Mouse (Mus musculus) liver, embryonic 15.5 days (tissue): ENCODE results near the gene Amn1. TPM values are rescaled to one million over a fixed set of nuclear protein-coding genes. Genes with fewer than 3 reads are reported as not detected.

ENCODE experiments used
- ATAC-seq: fragments of 200-750 bp; cut with Nextera tagmentation; 2 replicates; pipeline ENCODE4 v1.8.0; 2017; ENCODE audit warnings: moderate number of reproducible peaks, mild to moderate bottlenecking, moderate library complexity; ENCODE audit not compliant: insufficient read depth
- H3K27ac ChIP-seq: fragments of 300-500 bp; sonication (generic); replicated peaks from 2 replicates; pipeline ENCODE4 v1.5.1; 2015; ENCODE audit warnings: mild to moderate bottlenecking, inconsistent platforms
- H3K27me3 ChIP-seq: fragments of 300-500 bp; sonication (generic); 2 replicates; pipeline ENCODE4 v1.6.1; 2015; ENCODE audit warnings: mild to moderate bottlenecking, inconsistent platforms
- H3K36me3 ChIP-seq: fragments of 300-500 bp; sonication (generic); replicated peaks from 2 replicates; pipeline ENCODE4 v1.6.1; 2015; ENCODE audit warnings: moderate library complexity, mild to moderate bottlenecking, inconsistent platforms
- H3K4me1 ChIP-seq: fragments of 300-500 bp; sonication (generic); replicated peaks from 2 replicates; pipeline ENCODE4 v1.6.1; 2015; ENCODE audit warnings: inconsistent platforms
- H3K4me2 ChIP-seq: fragments of 300-500 bp; sonication (generic); 2 replicates; pipeline ENCODE4 v1.6.1; 2015; ENCODE audit warnings: moderate library complexity, mild to moderate bottlenecking, inconsistent platforms
- H3K4me3 ChIP-seq: fragments of 300-500 bp; sonication (generic); replicated peaks from 2 replicates; pipeline ENCODE4 v1.5.1; 2015; ENCODE audit warnings: mild to moderate bottlenecking, inconsistent platforms
- H3K9ac ChIP-seq: fragments of 300-500 bp; sonication (generic); 2 replicates; pipeline ENCODE4 v1.6.1; 2015; ENCODE audit warnings: moderate library complexity, mild to moderate bottlenecking, inconsistent platforms
- H3K9me3 ChIP-seq: fragments of 300-500 bp; sonication (generic); replicated peaks from 2 replicates; pipeline ENCODE4 v1.6.1; 2016; ENCODE audit warnings: inconsistent platforms
- WGBS: fragments of 180-500 bp; shearing (Covaris S2); methylation state at CpG from one replicate; pipeline ENCODE4 v1.1.7; 2015; ENCODE audit warnings: mixed read lengths; ENCODE audit not compliant: insufficient replicate concordance; 5-methylcytosine and 5-hydroxymethylcytosine counted together
- polyA plus RNA-seq: library from polyadenylated mRNA; unstranded; fragments of >200 nt; fragmentation: Nextera tagmentation; extraction: Ambion mirVana; gene quantifications from 2 replicates; pipeline ENCODE4 v1.2.1, GENCODE M21; 2015

The Amn1 gene
- polyA plus RNA-seq, 1 experiment from 2014 or later = 5.6 TPM

DNA sequence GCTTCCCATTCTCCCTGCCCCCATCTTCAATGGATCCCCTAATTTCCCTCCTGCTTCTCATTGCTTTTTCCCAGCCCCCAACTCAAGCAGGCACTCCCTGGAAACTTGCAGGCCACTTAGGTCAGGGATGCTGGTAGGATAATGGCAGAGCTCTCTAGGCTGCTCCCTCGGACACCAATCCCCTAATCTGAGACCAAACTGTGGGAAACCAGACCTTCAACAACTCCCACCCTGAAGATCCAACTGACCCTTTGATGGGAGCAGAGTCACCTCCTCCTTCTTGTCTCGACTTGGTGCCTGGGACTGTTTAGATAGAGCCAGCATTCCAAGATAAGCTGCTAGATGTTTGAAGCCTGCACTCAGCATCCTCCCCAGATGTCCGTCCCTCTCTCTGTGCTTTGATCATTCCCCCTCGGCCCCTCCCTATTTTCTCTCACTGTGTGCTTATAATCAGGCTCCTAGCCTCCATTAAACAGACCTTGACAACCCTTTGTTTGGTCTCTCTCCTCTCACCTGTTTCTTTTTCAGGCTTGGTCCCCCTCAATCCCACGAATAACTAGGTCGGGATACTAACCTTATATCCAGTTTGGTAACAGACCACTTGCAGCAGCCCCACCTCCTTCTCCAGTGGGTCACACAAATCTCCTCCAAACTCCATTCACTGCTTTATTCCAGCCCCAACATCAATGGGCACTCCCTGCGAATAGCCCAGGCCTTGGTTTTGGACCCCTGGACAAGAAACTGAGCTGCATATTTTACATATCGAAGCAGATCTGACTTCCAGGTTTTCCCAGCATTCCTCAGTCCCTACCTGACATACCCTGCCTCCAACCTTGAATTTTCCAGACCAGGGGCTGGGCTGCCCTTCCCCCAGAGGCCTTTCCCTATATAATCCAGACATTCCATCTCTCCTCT is 34.1 kb downstream of the Amn1 start:
- Histone ChIP-seq H3K4me2 (no peak overlapping the region), H3K36me3 (no peaks in the 10 kb centered on the region), H3K9me3 (no peaks in the 10 kb centered on the region), H3K27ac (no peak overlapping the region), H3K9ac (no peak overlapping the region), H3K4me3 (no peak overlapping the region), H3K4me1 (peaks cover 19% of the 10 kb centered on the region), H3K27me3 (no peaks in the 10 kb centered on the region)
- ATAC-seq = no peak
- WGBS = 36% methylated on average over 8 of the region's 8 CpGs

DNA sequence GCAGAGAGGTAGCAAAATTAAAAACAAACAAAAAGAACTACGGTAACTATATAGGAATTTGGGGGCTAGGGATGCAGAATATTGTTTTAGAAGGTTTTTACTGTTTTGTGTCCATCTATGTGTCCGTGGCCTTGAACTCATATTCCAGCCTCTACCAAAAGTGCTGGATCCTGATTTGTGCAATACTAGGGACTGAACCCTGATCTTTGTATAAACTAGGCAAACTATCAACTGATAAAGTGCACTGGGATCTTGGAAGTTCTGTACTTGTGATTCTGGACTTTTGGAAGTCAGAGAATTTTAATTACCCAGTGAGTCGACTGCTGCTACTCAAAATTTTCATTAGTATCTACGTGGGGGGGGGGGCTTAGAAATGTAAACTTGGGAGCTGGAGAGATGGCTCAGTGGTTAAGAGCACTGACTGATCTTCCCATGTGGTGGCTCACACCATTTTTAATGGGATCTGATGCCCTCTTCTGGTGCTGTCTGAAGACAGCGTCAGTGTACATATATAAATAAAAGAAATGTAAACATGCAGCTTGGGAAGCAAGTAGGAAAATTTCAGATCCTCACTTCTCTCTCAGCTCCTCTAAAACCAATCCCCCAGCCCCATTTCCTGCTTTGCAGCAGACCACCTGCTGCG is 34.9 kb downstream of the Amn1 start:
- Histone ChIP-seq H3K9ac (no peak overlapping the region), H3K4me1 (peaks cover 19% of the 10 kb centered on the region), H3K4me3 (no peak overlapping the region), H3K36me3 (no peaks in the 10 kb centered on the region), H3K9me3 (no peaks in the 10 kb centered on the region), H3K27me3 (no peaks in the 10 kb centered on the region), H3K4me2 (no peak overlapping the region), H3K27ac (no peak overlapping the region)
- ATAC-seq = no peak
- 43% methylated on average over 6 of the region's 6 CpGs for WGBS

GRCm38 (mm10) chr6:149152119-149152518 is 36.4 kb downstream of the Amn1 start:
- H3K4me2 ChIP-seq = no peak overlapping the region
- H3K36me3 ChIP-seq = no peaks in the 10 kb centered on the region
- no peak for ATAC-seq
- 71% methylated on average over 2 of the region's 2 CpGs for WGBS
- no peaks in the 10 kb centered on the region for H3K9me3 ChIP-seq
- H3K27me3 ChIP-seq = no peaks in the 10 kb centered on the region
- H3K4me1 ChIP-seq = peaks cover 19% of the 10 kb centered on the region
- no peak overlapping the region for H3K4me3 ChIP-seq
- H3K27ac ChIP-seq = no peak overlapping the region
- H3K9ac ChIP-seq = no peak overlapping the region

DNA sequence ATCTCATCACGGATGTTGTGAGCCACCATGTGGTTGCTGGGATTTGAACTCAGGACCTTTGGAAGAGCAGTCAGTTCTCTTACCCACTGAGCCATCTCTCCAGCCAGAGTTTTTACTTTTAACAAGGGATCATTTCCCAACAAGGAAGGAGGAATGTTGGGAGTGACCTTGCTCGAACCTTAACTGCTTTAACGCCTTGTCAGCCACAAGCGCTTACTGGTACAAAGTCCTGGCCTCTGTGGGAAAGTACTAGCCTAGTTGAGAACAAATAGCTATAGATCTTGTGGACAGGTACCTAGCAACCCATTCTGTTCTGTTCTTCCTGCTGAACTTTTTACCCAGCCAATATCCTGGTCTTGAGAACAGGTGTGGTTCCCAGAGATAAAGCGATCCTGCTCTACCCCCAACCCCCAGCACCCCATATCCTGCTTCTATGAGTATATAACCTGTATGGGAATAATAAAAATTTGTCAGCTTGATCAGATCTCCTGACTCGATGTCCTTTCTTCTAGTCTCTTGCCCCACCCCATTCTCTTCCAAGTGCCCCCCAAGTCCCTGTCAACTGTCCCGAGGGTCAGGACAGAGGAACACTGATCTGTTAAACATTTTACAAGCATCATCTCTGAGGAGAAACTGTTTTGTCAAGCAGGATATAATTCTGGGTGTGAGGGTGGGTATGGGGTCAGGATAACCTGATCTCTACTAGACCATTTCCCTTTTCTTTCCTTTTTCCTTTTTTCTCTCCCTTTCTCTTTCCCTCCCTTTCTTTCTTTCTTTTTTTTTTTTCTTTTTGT is 39.9 kb downstream of the Amn1 start:
- Histone ChIP-seq H3K27me3 (no peaks in the 10 kb centered on the region), H3K27ac (no peak overlapping the region), H3K4me1 (no peaks in the 10 kb centered on the region), H3K4me3 (no peak overlapping the region), H3K9me3 (no peaks in the 10 kb centered on the region), H3K9ac (no peak overlapping the region), H3K36me3 (peaks cover 4% of the 10 kb centered on the region), H3K4me2 (no peak overlapping the region)
- ATAC-seq = no peak
- 65% methylated on average over 7 of the region's 7 CpGs for WGBS

- no peak overlapping the region for H3K4me3 ChIP-seq
- H3K4me2 ChIP-seq = no peak overlapping the region
- no peak overlapping the region for H3K27ac ChIP-seq
- H3K9me3 ChIP-seq = no peaks in the 10 kb centered on the region
- H3K36me3 ChIP-seq = peaks cover 8% of the 10 kb centered on the region
- peaks cover 20% of the 10 kb centered on the region for H3K4me1 ChIP-seq
- no peak for ATAC-seq
- no peak overlapping the region for H3K9ac ChIP-seq
- H3K27me3 ChIP-seq = no peaks in the 10 kb centered on the region
- WGBS = 91% methylated on average over 1 of the region's 1 CpGs
Measured at GRCm38 (mm10) chr6:149145143-149145542, 43.4 kb downstream of the Amn1 start.

GRCm38 (mm10) chr6:149141393-149142173 is 46.9 kb downstream of the Amn1 start:
- Histone ChIP-seq H3K36me3 (peaks cover 8% of the 10 kb centered on the region), H3K4me3 (peak overlapping the region; percentile 61), H3K4me1 (peaks cover 20% of the 10 kb centered on the region), H3K4me2 (peak overlapping the region; percentile 65), H3K27me3 (no peaks in the 10 kb centered on the region), H3K9me3 (no peaks in the 10 kb centered on the region), H3K9ac (peak overlapping the region; percentile 59), H3K27ac (peak overlapping the region; percentile 74)
- peak; percentile 98 for ATAC-seq
- WGBS = 2% methylated on average over 36 of the region's 36 CpGs

- Histone ChIP-seq H3K9me3 (no peaks in the 10 kb centered on the region), H3K4me1 (peaks cover 28% of the 10 kb centered on the region), H3K9ac (no peak within 1 kb of the TSS), H3K36me3 (peaks cover 8% of the 10 kb centered on the region), H3K27me3 (no peaks in the 10 kb centered on the region), H3K4me2 (no peak within 1 kb of the TSS), H3K27ac (peak within 1 kb of the TSS; percentile 74; the same call in 1 of the 2 replicates), H3K4me3 (no peak within 1 kb of the TSS)
- WGBS = 42% methylated on average over 1 of the region's 1 CpGs
- ATAC-seq = no peak
Measured at GRCm38 (mm10) chr6:149139471-149139870, 49.0 kb downstream of the Amn1 start, which contains the start of gene Etfbkmt. TSS of gene Etfbkmt (plus strand) at chr6:149139849.

GRCm38 (mm10) chr6:149139011-149139410 is 49.5 kb downstream of the Amn1 start:
- Histone ChIP-seq H3K4me3 (no peak overlapping the region), H3K36me3 (peaks cover 4% of the 10 kb centered on the region), H3K4me1 (peaks cover 28% of the 10 kb centered on the region), H3K9me3 (no peaks in the 10 kb centered on the region), H3K9ac (no peak overlapping the region), H3K27ac (no peak overlapping the region), H3K4me2 (no peak overlapping the region), H3K27me3 (no peaks in the 10 kb centered on the region)
- ATAC-seq = no peak
- 71% methylated on average over 3 of the region's 3 CpGs for WGBS

DNA sequence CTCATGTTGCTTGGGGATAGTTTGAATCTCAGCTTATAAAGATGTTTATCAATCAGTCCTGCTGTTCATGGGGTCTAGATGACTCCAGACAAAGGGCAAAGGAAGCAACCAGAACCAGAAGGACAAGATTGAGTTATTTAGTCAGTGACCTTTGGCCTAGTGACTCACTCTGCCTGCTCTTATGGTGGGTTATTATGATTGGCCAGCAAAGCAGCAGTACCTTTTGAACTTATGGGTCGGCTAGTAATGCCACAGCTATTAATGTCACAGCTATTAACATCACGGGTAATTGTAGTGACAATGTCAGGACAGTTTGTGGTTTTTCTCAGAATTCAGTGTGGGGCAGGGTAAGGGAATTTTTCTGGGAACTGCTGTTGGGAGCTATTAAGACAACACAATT is 50.6 kb downstream of the Amn1 start:
- 44% methylated on average over 2 of the region's 2 CpGs for WGBS
- no peak for ATAC-seq
- Histone ChIP-seq H3K27ac (no peak overlapping the region), H3K9me3 (no peaks in the 10 kb centered on the region), H3K4me2 (no peak overlapping the region), H3K9ac (no peak overlapping the region), H3K4me1 (peaks cover 25% of the 10 kb centered on the region), H3K27me3 (no peaks in the 10 kb centered on the region), H3K36me3 (0 out of 2 replicates have a peak, but pooled peaks cover 1% of the 10 kb centered on the region), H3K4me3 (no peak overlapping the region)

GRCm38 (mm10) chr6:149135631-149136030 is 52.9 kb downstream of the Amn1 start:
- Histone ChIP-seq H3K27me3 (no peaks in the 10 kb centered on the region), H3K36me3 (no peaks in the 10 kb centered on the region), H3K4me2 (no peak overlapping the region), H3K9ac (no peak overlapping the region), H3K9me3 (no peaks in the 10 kb centered on the region), H3K27ac (no peak overlapping the region), H3K4me1 (peaks cover 11% of the 10 kb centered on the region; the same call in 1 of the 2 replicates), H3K4me3 (no peak overlapping the region)
- WGBS = 54% methylated on average over 6 of the region's 6 CpGs
- ATAC-seq = no peak
